Comparison of ENCODE assay signal across 17 mouse cellular contexts in the genomic region with DNA sequence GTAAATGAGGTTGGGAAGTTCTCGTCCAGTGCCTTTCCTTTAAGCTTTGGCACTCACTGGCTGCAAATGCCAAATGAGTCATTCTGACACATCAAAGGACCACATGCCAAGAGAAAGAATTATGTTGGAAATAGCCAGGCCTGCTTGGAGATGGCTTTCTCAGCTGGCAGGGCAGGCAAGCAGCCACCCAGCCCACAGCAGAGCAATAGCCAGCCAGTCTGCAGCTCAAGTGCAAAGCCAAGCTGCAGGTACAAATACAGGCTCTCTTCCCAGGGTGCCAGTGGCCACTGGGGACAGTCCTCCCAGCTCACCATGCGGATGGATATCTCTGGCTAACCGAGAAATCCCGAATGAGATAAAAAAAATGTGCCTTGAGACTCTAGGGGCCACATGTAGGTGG. TPM values are rescaled to one million over a fixed set of nuclear protein-coding genes. Genes with fewer than 3 reads are reported as not detected.
DNase-seq lines count a peak whose midpoint lies in the region; ATAC-seq and TF ChIP-seq lines count a peak whose summit lies in the region.
"Had no signal": no experiment of that assay in that cellular context is flagged by ENCODE, and none has a peak within 500 bp of the region (broad histone marks: within the 10 kb centered on the region; RNA-seq: fewer than 3 reads in every experiment).

No protein-coding gene starts in this region.

- no peak for TF ChIP-seq CTCF in stomach, postnatal 0 days (IDR thresholded peaks at IDR 0.05; ENCODE audit: low read depth)

- no peak overlapping the region for H3K4me2 ChIP-seq in stomach, embryonic 14.5 days (replicated peaks; ENCODE audit: low read depth, low read length)
- H3K4me2 ChIP-seq in stomach, postnatal 0 days (replicated peaks; ENCODE audit: low read depth), result no peak overlapping the region
- no peak overlapping the region for H3K4me2 ChIP-seq in kidney, embryonic 15.5 days
- H3K4me2 ChIP-seq: embryonic facial prominence, embryonic 13.5 days; forebrain, embryonic 12.5 days; limb, embryonic 12.5 days; stomach, embryonic 15.5 days had no signal

- H3K36me3 ChIP-seq in stomach, embryonic 14.5 days (ENCODE audit: control insufficient read depth, insufficient read depth, low read length), result no peaks in the 10 kb centered on the region
- H3K36me3 ChIP-seq in stomach, postnatal 0 days (ENCODE audit: control insufficient read depth, insufficient read depth, low read length), result no peaks in the 10 kb centered on the region
- no peaks in the 10 kb centered on the region for H3K36me3 ChIP-seq in kidney, embryonic 15.5 days
- H3K36me3 ChIP-seq: embryonic facial prominence, embryonic 13.5 days; forebrain, embryonic 12.5 days; limb, embryonic 12.5 days; stomach, embryonic 15.5 days had no signal

- no peak overlapping the region for H3K4me3 ChIP-seq in stomach, embryonic 14.5 days (ENCODE audit: low read depth, low read length)
- no peak overlapping the region for H3K4me3 ChIP-seq in stomach, postnatal 0 days (ENCODE audit: low read depth, low read length)
- H3K4me3 ChIP-seq in kidney, embryonic 15.5 days (replicated peaks), result no peak overlapping the region
- H3K4me3 ChIP-seq: embryonic facial prominence, embryonic 13.5 days; forebrain, embryonic 12.5 days; limb, embryonic 12.5 days; stomach, embryonic 15.5 days had no signal

- no peak overlapping the region for H3K9ac ChIP-seq in stomach, embryonic 14.5 days (replicated peaks; ENCODE audit: low read depth, low read length)
- no peak overlapping the region for H3K9ac ChIP-seq in stomach, postnatal 0 days (ENCODE audit: low read length)
- H3K9ac ChIP-seq in kidney, embryonic 15.5 days, result no peak overlapping the region
- H3K9ac ChIP-seq: embryonic facial prominence, embryonic 13.5 days; forebrain, embryonic 12.5 days; limb, embryonic 12.5 days; stomach, embryonic 15.5 days had no signal

- TF ChIP-seq EP300 in stomach, postnatal 0 days (optimal IDR thresholded peaks at IDR 0.05), result no peak

- DNase-seq in cerebellum, postnatal 4 days (ENCODE audit: low spot score in 2 of 2), result no peak
- no peak for DNase-seq in stomach, postnatal 0 days (ENCODE audit: low spot score)
- peak; percentile 59 for DNase-seq in cerebellum, adult 8-10 months
- no peak for DNase-seq in lung, postnatal 36 days
- DNase-seq in heart, adult 8-10 months (ENCODE audit: low spot score), result no peak
- DNase-seq: gastrocnemius, postnatal 36 days; kidney, postnatal 14 days; right cerebral cortex, postnatal 4 days had no signal

- WGBS in stomach, embryonic 14.5 days, result 68% methylated on average over 4 of the region's 4 CpGs
- 71% methylated on average over 4 of the region's 4 CpGs for WGBS in stomach, postnatal 0 days
- 66% methylated on average over 4 of the region's 4 CpGs for WGBS in kidney, embryonic 15.5 days

- no peaks in the 10 kb centered on the region for H3K9me3 ChIP-seq in stomach, embryonic 14.5 days (ENCODE audit: control insufficient read depth, low read depth, low read length)
- H3K9me3 ChIP-seq in stomach, postnatal 0 days (ENCODE audit: control insufficient read depth, low read length), result no peaks in the 10 kb centered on the region
- no peaks in the 10 kb centered on the region for H3K9me3 ChIP-seq in kidney, embryonic 15.5 days (replicated peaks)
- H3K9me3 ChIP-seq: embryonic facial prominence, embryonic 13.5 days; forebrain, embryonic 12.5 days; limb, embryonic 12.5 days; stomach, embryonic 15.5 days had no signal

- no peaks in the 10 kb centered on the region for H3K27me3 ChIP-seq in stomach, embryonic 14.5 days (ENCODE audit: control insufficient read depth, insufficient read depth, low read length)
- no peaks in the 10 kb centered on the region for H3K27me3 ChIP-seq in stomach, postnatal 0 days (ENCODE audit: control insufficient read depth, insufficient read depth, low read length)
- H3K27me3 ChIP-seq in kidney, embryonic 15.5 days, result no peaks in the 10 kb centered on the region
- H3K27me3 ChIP-seq: embryonic facial prominence, embryonic 13.5 days; forebrain, embryonic 12.5 days; limb, embryonic 12.5 days; stomach, embryonic 15.5 days had no signal

- no peaks in the 10 kb centered on the region for H3K4me1 ChIP-seq in stomach, embryonic 14.5 days (ENCODE audit: control insufficient read depth, insufficient read depth, low read length)
- H3K4me1 ChIP-seq in stomach, postnatal 0 days (replicated peaks; ENCODE audit: control insufficient read depth, insufficient read depth), result no peaks in the 10 kb centered on the region
- H3K4me1 ChIP-seq in kidney, embryonic 15.5 days, result no peaks in the 10 kb centered on the region
- H3K4me1 ChIP-seq: embryonic facial prominence, embryonic 13.5 days; forebrain, embryonic 12.5 days; limb, embryonic 12.5 days; stomach, embryonic 15.5 days had no signal

- 0 out of 2 replicates have a peak overlapping the region, but pooled peaks have one; percentile 12 for H3K27ac ChIP-seq in stomach, embryonic 14.5 days (ENCODE audit: low read length)
- H3K27ac ChIP-seq in stomach, postnatal 0 days (replicated peaks), result no peak overlapping the region
- H3K27ac ChIP-seq in kidney, embryonic 15.5 days, result no peak overlapping the region
- H3K27ac ChIP-seq: embryonic facial prominence, embryonic 13.5 days; forebrain, embryonic 12.5 days; limb, embryonic 12.5 days; macrophage; stomach, embryonic 15.5 days had no signal

- ATAC-seq in cerebellum, adult (ENCODE audit: insufficient number of reproducible peaks, low FRiP score, low TSS enrichment), result peak; percentile 70
- no peak for ATAC-seq in stomach, embryonic 14.5 days (ENCODE audit: insufficient number of reproducible peaks, insufficient read depth, low FRiP score, low read depth)
- no peak for ATAC-seq in stomach, postnatal 0 days (ENCODE audit: low FRiP score, low TSS enrichment)
- no peak for ATAC-seq in kidney, embryonic 15.5 days (replicated peaks; ENCODE audit: low FRiP score)
- ATAC-seq: activated CD4-positive, CD25-positive, alpha-beta regulatory T cell, adult 4 months had no signal

RNA-seq across cellular contexts. Expression of a gene that starts 12.1 kb away (rescaled TPM):
- 244 and 252 TPM in 2 replicates for polyA plus RNA-seq in stomach, embryonic 14.5 days (2014; fragmentation: Nextera tagmentation; extraction: Ambion mirVana)
- 54.1 and 63.8 TPM in 2 replicates for polyA plus RNA-seq in stomach, postnatal 0 days (2015; fragmentation: Nextera tagmentation; extraction: Ambion mirVana)
- 52.1 and 76.4 TPM in 2 replicates for polyA plus RNA-seq in kidney, embryonic 15.5 days (2015; fragmentation: Nextera tagmentation; extraction: Ambion mirVana)
- 10 to 100 TPM in 2 of 4 experiments, 1 to 10 TPM in 2; 7.3 to 14.4 (median 10.7) TPM for total RNA-seq in heart, adult 8-10 months (2022)
